Mouse (Mus musculus): ENCODE measurements around the gene Mal. TPM values are rescaled to one million over a fixed set of nuclear protein-coding genes. Genes with fewer than 3 reads are reported as not detected.

The Mal gene
- polyA plus RNA-seq, 1 experiment from 2014 or later: 0.77 TPM

- no peak overlapping the region for H3K4me3 ChIP-seq (ENCODE audit: low read depth, low read length)
- no peak overlapping the region for H3K4me2 ChIP-seq
- H3K36me3 ChIP-seq (ENCODE audit: control insufficient read depth, insufficient read depth, low read length): no peaks in the 10 kb centered on the region
- H3K27me3 ChIP-seq (ENCODE audit: control insufficient read depth, insufficient read depth, low read length): peaks cover 29% of the 10 kb centered on the region
- 89% methylated on average over 2 of the region's 2 CpGs for WGBS
- ATAC-seq (ENCODE audit: low FRiP score) (no peak), DNase-seq (ENCODE audit: low spot score, missing footprints) (no peak)
- no peak overlapping the region for H3K27ac ChIP-seq (ENCODE audit: low read depth, low read length)
- H3K9me3 ChIP-seq (ENCODE audit: control insufficient read depth, low read length): no peaks in the 10 kb centered on the region
- H3K9ac ChIP-seq (ENCODE audit: low read length): no peak overlapping the region
- peaks cover 6% of the 10 kb centered on the region; the same call in 1 of the 2 replicates for H3K4me1 ChIP-seq (ENCODE audit: control insufficient read depth, insufficient read depth, low read length)
These were observed 3.7 kb downstream of the Mal start for GRCm38 (mm10) chr2:127652805-127653204.

GRCm38 (mm10) chr2:127652335-127652734 is 4.2 kb downstream of the Mal start:
- Histone ChIP-seq H3K9me3 (ENCODE audit: control insufficient read depth, low read length) (no peaks in the 10 kb centered on the region), H3K4me3 (ENCODE audit: low read depth, low read length) (no peak overlapping the region), H3K27me3 (ENCODE audit: control insufficient read depth, insufficient read depth, low read length) (peaks cover 26% of the 10 kb centered on the region), H3K4me1 (ENCODE audit: control insufficient read depth, insufficient read depth, low read length) (peaks cover 6% of the 10 kb centered on the region; the same call in 1 of the 2 replicates), H3K36me3 (ENCODE audit: control insufficient read depth, insufficient read depth, low read length) (no peaks in the 10 kb centered on the region), H3K4me2 (no peak overlapping the region), H3K27ac (ENCODE audit: low read depth, low read length) (no peak overlapping the region), H3K9ac (ENCODE audit: low read length) (no peak overlapping the region)
- ATAC-seq (ENCODE audit: low FRiP score) (no peak), DNase-seq (ENCODE audit: low spot score, missing footprints) (no peak)

GRCm38 (mm10) chr2:127651601-127652000 is 4.9 kb downstream of the Mal start:
- Histone ChIP-seq H3K4me2 (no peak overlapping the region), H3K9ac (ENCODE audit: low read length) (no peak overlapping the region), H3K4me3 (ENCODE audit: low read depth, low read length) (no peak overlapping the region), H3K4me1 (ENCODE audit: control insufficient read depth, insufficient read depth, low read length) (peaks cover 6% of the 10 kb centered on the region; the same call in 1 of the 2 replicates), H3K36me3 (ENCODE audit: control insufficient read depth, insufficient read depth, low read length) (no peaks in the 10 kb centered on the region), H3K27me3 (ENCODE audit: control insufficient read depth, insufficient read depth, low read length) (peaks cover 18% of the 10 kb centered on the region), H3K9me3 (ENCODE audit: control insufficient read depth, low read length) (no peaks in the 10 kb centered on the region), H3K27ac (ENCODE audit: low read depth, low read length) (no peak overlapping the region)
- ATAC-seq (ENCODE audit: low FRiP score) (no peak), DNase-seq (ENCODE audit: low spot score, missing footprints) (no peak)
- WGBS: 74% methylated on average over 5 of the region's 5 CpGs

GRCm38 (mm10) chr2:127649921-127650320 is 6.6 kb downstream of the Mal start:
- 74% methylated on average over 5 of the region's 5 CpGs for WGBS
- Histone ChIP-seq H3K36me3 (ENCODE audit: control insufficient read depth, insufficient read depth, low read length) (no peaks in the 10 kb centered on the region), H3K27ac (ENCODE audit: low read depth, low read length) (no peak overlapping the region), H3K9ac (ENCODE audit: low read length) (no peak overlapping the region), H3K4me2 (no peak overlapping the region), H3K4me1 (ENCODE audit: control insufficient read depth, insufficient read depth, low read length) (no peaks in the 10 kb centered on the region), H3K27me3 (ENCODE audit: control insufficient read depth, insufficient read depth, low read length) (peaks cover 3% of the 10 kb centered on the region; the same call in 1 of the 2 replicates), H3K9me3 (ENCODE audit: control insufficient read depth, low read length) (no peaks in the 10 kb centered on the region), H3K4me3 (ENCODE audit: low read depth, low read length) (no peak overlapping the region)
- ATAC-seq (ENCODE audit: low FRiP score) (no peak), DNase-seq (ENCODE audit: low spot score, missing footprints) (no peak)

- WGBS: 86% methylated on average over 6 of the region's 6 CpGs
- no peak overlapping the region for H3K4me2 ChIP-seq
- H3K4me3 ChIP-seq (ENCODE audit: low read depth, low read length): no peak overlapping the region
- no peak overlapping the region for H3K9ac ChIP-seq (ENCODE audit: low read length)
- DNase-seq (ENCODE audit: low spot score, missing footprints) (no peak), ATAC-seq (ENCODE audit: low FRiP score) (no peak)
- H3K27ac ChIP-seq (ENCODE audit: low read depth, low read length): no peak overlapping the region
- no peaks in the 10 kb centered on the region for H3K27me3 ChIP-seq (ENCODE audit: control insufficient read depth, insufficient read depth, low read length)
- no peaks in the 10 kb centered on the region for H3K36me3 ChIP-seq (ENCODE audit: control insufficient read depth, insufficient read depth, low read length)
- H3K4me1 ChIP-seq (ENCODE audit: control insufficient read depth, insufficient read depth, low read length): no peaks in the 10 kb centered on the region
- H3K9me3 ChIP-seq (ENCODE audit: control insufficient read depth, low read length): no peaks in the 10 kb centered on the region
These were observed 8.3 kb downstream of the Mal start for GRCm38 (mm10) chr2:127648145-127648544.

- Histone ChIP-seq H3K9ac (ENCODE audit: low read length) (no peak overlapping the region), H3K36me3 (ENCODE audit: control insufficient read depth, insufficient read depth, low read length) (no peaks in the 10 kb centered on the region), H3K27ac (ENCODE audit: low read depth, low read length) (no peak overlapping the region), H3K4me3 (ENCODE audit: low read depth, low read length) (no peak overlapping the region), H3K9me3 (ENCODE audit: control insufficient read depth, low read length) (no peaks in the 10 kb centered on the region), H3K27me3 (ENCODE audit: control insufficient read depth, insufficient read depth, low read length) (no peaks in the 10 kb centered on the region), H3K4me1 (ENCODE audit: control insufficient read depth, insufficient read depth, low read length) (no peaks in the 10 kb centered on the region), H3K4me2 (no peak overlapping the region)
- ATAC-seq (ENCODE audit: low FRiP score) (no peak), DNase-seq (ENCODE audit: low spot score, missing footprints) (no peak)
- 82% methylated on average over 5 of the region's 5 CpGs for WGBS
These were observed 9.6 kb downstream of the Mal start for GRCm38 (mm10) chr2:127646875-127647274.

- Histone ChIP-seq H3K9me3 (ENCODE audit: control insufficient read depth, low read length) (no peaks in the 10 kb centered on the region), H3K27me3 (ENCODE audit: control insufficient read depth, insufficient read depth, low read length) (no peaks in the 10 kb centered on the region), H3K4me1 (ENCODE audit: control insufficient read depth, insufficient read depth, low read length) (no peaks in the 10 kb centered on the region), H3K4me3 (ENCODE audit: low read depth, low read length) (no peak overlapping the region), H3K27ac (ENCODE audit: low read depth, low read length) (no peak overlapping the region), H3K9ac (ENCODE audit: low read length) (no peak overlapping the region), H3K4me2 (no peak overlapping the region), H3K36me3 (ENCODE audit: control insufficient read depth, insufficient read depth, low read length) (no peaks in the 10 kb centered on the region)
- ATAC-seq (ENCODE audit: low FRiP score): no peak
- WGBS: 69% methylated on average over 19 of the region's 19 CpGs
- no peak for DNase-seq (ENCODE audit: low spot score, missing footprints)
These were observed 12.5 kb downstream of the Mal start for GRCm38 (mm10) chr2:127643728-127644704.

- ATAC-seq (ENCODE audit: low FRiP score): no peak
- H3K9ac ChIP-seq (ENCODE audit: low read length): no peak overlapping the region
- no peak overlapping the region for H3K27ac ChIP-seq (ENCODE audit: low read depth, low read length)
- no peaks in the 10 kb centered on the region for H3K27me3 ChIP-seq (ENCODE audit: control insufficient read depth, insufficient read depth, low read length)
- H3K36me3 ChIP-seq (ENCODE audit: control insufficient read depth, insufficient read depth, low read length): no peaks in the 10 kb centered on the region
- no peak overlapping the region for H3K4me2 ChIP-seq
- no peaks in the 10 kb centered on the region for H3K4me1 ChIP-seq (ENCODE audit: control insufficient read depth, insufficient read depth, low read length)
- no peak for DNase-seq (ENCODE audit: low spot score, missing footprints)
- WGBS: 70% methylated on average over 9 of the region's 9 CpGs
- no peaks in the 10 kb centered on the region for H3K9me3 ChIP-seq (ENCODE audit: control insufficient read depth, low read length)
- H3K4me3 ChIP-seq (ENCODE audit: low read depth, low read length): no peak overlapping the region
These were observed 17.5 kb downstream of the Mal start for GRCm38 (mm10) chr2:127638973-127639372.

- Histone ChIP-seq H3K36me3 (ENCODE audit: control insufficient read depth, insufficient read depth, low read length) (no peaks in the 10 kb centered on the region), H3K9me3 (ENCODE audit: control insufficient read depth, low read length) (no peaks in the 10 kb centered on the region), H3K4me2 (no peak overlapping the region), H3K9ac (ENCODE audit: low read length) (no peak overlapping the region), H3K27me3 (ENCODE audit: control insufficient read depth, insufficient read depth, low read length) (no peaks in the 10 kb centered on the region), H3K4me1 (ENCODE audit: control insufficient read depth, insufficient read depth, low read length) (no peaks in the 10 kb centered on the region), H3K4me3 (ENCODE audit: low read depth, low read length) (no peak overlapping the region), H3K27ac (ENCODE audit: low read depth, low read length) (no peak overlapping the region)
- no peak for ATAC-seq (ENCODE audit: low FRiP score)
- 75% methylated on average over 6 of the region's 6 CpGs for WGBS
- no peak for DNase-seq (ENCODE audit: low spot score, missing footprints)
These were observed 20.9 kb downstream of the Mal start for GRCm38 (mm10) chr2:127635581-127635980.
